Mouse (Mus musculus) kidney, adult 11 months (tissue): ENCODE measurements at regions not wholly inside any gene's neighbourhood (a gene's known extent, or its start where the extent isn't known, plus 50 kb on each side); places are given as distances from the start of the nearest gene placed in this dataset.

ENCODE experiments used
- DNase-seq: peaks from one replicate; pipeline ENCODE4 v3.0.0; 2022

DNA sequence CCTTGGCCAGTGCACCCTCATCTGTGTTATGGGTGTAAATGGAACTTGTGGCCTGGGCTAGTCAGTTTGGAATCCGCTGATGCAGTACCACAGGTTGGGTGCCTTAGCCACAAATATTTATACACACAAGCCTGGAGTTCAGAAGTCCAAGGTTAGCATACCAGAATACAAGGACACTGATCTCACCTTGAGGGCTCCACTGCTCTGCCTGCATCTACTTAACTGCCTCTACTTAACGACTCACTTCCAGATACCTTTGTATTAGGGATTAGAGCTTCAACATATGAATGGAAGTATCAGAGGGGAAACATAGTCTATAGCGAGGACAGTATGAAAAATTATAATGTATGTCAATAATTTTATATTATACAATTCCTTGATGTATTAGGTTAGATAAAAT is 57.5 kb downstream of the Tmem174 start:
- peak; percentile 21 for DNase-seq

GRCm38 (mm10) chr13:98578426-98579066 is 58.7 kb downstream of the Tmem174 start:
- no peak for DNase-seq

GRCm38 (mm10) chr13:98576061-98576460 is 61.1 kb downstream of the Tmem174 start:
- no peak for DNase-seq

- DNase-seq, result no peak
Observed at GRCm38 (mm10) chr13:98574057-98574323, 63.2 kb downstream of the Tmem174 start.

GRCm38 (mm10) chr13:98573261-98574056 is 63.8 kb downstream of the Tmem174 start:
- DNase-seq, result no peak

- no peak for DNase-seq
Observed at GRCm38 (mm10) chr13:98572581-98573260, 64.5 kb downstream of the Tmem174 start.

DNA sequence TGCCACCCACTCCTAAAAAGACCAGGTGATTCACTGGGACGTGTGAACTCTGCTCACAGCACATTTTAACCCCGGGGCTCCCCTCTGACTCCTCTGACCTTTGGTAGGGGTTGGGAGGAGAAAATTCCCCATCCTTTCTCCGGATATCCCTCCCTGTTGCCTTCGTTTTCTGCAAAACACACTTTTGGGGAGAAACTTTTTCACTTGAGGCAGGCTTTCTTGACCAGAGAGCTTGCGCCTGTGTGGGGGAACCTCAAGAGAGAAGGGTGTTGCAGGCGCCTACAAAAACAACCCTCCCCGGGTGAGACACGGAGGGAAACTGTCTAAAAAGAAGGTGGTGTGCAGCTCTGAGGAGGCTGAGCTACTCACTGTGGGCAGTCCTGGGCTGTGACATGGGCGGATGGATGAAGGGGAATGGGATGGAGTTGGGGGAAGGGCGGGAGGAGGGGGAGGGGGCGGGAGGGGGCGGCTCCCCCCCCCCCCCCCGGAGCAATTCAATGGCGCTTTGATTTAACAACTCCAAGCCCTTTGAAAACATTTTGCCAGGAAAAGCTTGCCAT is 65.1 kb downstream of the Tmem174 start:
- DNase-seq, result no peak

GRCm38 (mm10) chr13:98571051-98571450 is 66.2 kb downstream of the Tmem174 start:
- no peak for DNase-seq

DNA sequence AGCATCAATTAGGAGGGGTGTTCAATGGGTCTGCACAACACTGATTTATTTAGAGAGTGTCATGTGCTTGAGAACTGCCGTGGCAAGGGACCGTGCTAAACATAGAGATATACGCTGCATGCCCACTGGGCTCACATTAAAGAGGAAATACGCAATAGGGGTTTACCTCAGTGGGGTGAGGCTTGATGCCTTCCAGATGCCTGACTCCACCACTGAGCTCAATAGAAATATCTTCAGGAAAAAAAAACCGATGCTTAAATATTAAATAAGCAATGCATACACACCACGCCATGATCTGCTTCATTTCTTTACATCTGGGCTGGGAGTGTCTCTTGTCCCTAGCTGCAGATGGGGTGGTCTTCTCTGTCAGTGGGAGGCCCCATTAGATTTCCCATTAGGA is 63.9 kb upstream of the Gm10320 start:
- DNase-seq, result no peak

GRCm38 (mm10) chr13:98551471-98552020 is 59.7 kb upstream of the Gm10320 start:
- no peak for DNase-seq

- no peak for DNase-seq
Observed at GRCm38 (mm10) chr13:98547223-98547622, 55.4 kb upstream of the Gm10320 start.

- no peak for DNase-seq
Observed at GRCm38 (mm10) chr13:98546116-98546515, 54.3 kb upstream of the Gm10320 start.

- no peak for DNase-seq
Observed at GRCm38 (mm10) chr13:98545398-98545797, 53.6 kb upstream of the Gm10320 start.

DNA sequence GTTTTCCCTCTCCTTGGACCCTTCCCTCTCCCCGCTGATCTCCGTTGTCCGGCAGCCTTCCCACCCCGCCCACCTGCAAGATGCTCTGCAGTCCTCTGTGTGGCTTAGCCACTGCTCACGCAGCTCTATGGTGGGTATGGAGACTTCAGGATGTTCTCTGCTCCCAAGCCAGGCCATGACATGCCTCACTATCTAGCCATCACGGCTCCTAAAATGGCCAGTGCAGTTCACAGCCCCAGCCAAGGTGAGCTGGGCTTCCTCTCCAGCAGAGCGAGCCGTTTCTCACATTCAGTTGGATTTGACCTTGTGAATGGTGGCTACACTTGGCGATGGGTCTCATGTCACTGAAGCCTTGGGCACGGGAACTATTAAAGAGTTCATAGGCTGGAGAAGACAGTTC is 52.2 kb upstream of the Gm10320 start:
- no peak for DNase-seq
